Mouse (Mus musculus) midbrain, embryonic 10.5 days (tissue): ENCODE measurements around the gene Olfr419. TPM values are rescaled to one million over a fixed set of nuclear protein-coding genes. Genes with fewer than 3 reads are reported as not detected.

Experiments
- DNase-seq: peaks from one replicate; pipeline ENCODE4 v3.0.0-alpha.2; 2017; ENCODE audit warnings: low spot score
- H3K27ac ChIP-seq: fragments of 300-500 bp; sonication (generic); replicated peaks from 2 replicates; pipeline ENCODE4 v1.5.1; 2016; ENCODE audit warnings: mild to moderate bottlenecking
- H3K27me3 ChIP-seq: fragments of 300-500 bp; sonication (generic); 2 replicates; pipeline ENCODE4 v1.6.1; 2016; ENCODE audit warnings: low read depth, mild to moderate bottlenecking; ENCODE audit not compliant: poor library complexity, severe bottlenecking
- H3K36me3 ChIP-seq: fragments of 300-500 bp; sonication (generic); 2 replicates; pipeline ENCODE4 v1.6.1; 2016; ENCODE audit warnings: mild to moderate bottlenecking, moderate library complexity
- H3K4me1 ChIP-seq: fragments of 300-500 bp; sonication (generic); 2 replicates; pipeline ENCODE4 v1.6.1; 2016
- H3K4me3 ChIP-seq: fragments of 300-500 bp; sonication (generic); 2 replicates; pipeline ENCODE4 v1.5.1; 2016; ENCODE audit warnings: mild to moderate bottlenecking, moderate library complexity
- H3K9me3 ChIP-seq: fragments of 300-500 bp; sonication (generic); replicated peaks from 2 replicates; pipeline ENCODE4 v1.6.1; 2016; ENCODE audit warnings: mild to moderate bottlenecking
- WGBS: fragments of 180-500 bp; shearing (Covaris S2); methylation state at CpG from one replicate; pipeline ENCODE4 v1.1.7; 2016; 5-methylcytosine and 5-hydroxymethylcytosine counted together
- polyA plus RNA-seq: library from polyadenylated mRNA; unstranded; fragments of >200 nt; fragmentation: Nextera tagmentation; extraction: Ambion mirVana; gene quantifications from 2 replicates; pipeline ENCODE4 v1.2.1, GENCODE M21; 2016

Olfr419 gene
- polyA plus RNA-seq, result not detected in 2 replicates

- H3K27ac ChIP-seq, result no peak within 1 kb of the TSS
- WGBS, result 83% methylated on average over 3 of the region's 3 CpGs
Measured at GRCm38 (mm10) chr1:174251961-174252360, at the start of gene Olfr419. TSS of gene Olfr419 (minus strand) at chr1:174252061.

DNA sequence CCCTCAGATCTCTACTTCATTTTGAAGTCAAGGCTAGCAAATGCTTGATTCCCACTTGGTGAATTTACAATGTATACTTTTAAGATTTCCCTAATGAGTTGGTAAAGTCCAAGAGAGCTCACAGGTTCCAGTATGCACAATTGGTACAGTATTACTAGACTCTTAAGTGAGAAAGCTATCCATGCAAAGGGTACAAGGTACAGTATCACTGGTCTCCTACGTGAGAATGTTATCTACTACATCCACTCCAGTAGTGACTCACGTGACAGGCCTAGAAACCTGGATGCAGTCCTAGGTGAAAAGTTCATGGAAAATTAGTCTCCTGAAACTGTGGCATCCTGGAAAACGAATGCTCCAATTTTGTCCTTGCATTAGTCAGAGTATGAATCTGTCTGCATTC is 18.8 kb upstream of the Olfr419 start:
- H3K4me1 ChIP-seq, result no peaks in the 10 kb centered on the region
- H3K9me3 ChIP-seq, result no peaks in the 10 kb centered on the region
- no peak overlapping the region for H3K4me3 ChIP-seq
- no peaks in the 10 kb centered on the region for H3K36me3 ChIP-seq
- no peaks in the 10 kb centered on the region for H3K27me3 ChIP-seq
- H3K27ac ChIP-seq, result no peak overlapping the region
- 90% methylated on average over 3 of the region's 3 CpGs for WGBS
- no peak for DNase-seq

More at GRCm38 (mm10) chr1:174251961-174252360, at the start of gene Olfr419:
- H3K4me1 ChIP-seq, result peaks cover 4% of the 10 kb centered on the region
- no peak for DNase-seq
- H3K27me3 ChIP-seq, result no peaks in the 10 kb centered on the region
- no peaks in the 10 kb centered on the region for H3K9me3 ChIP-seq
- H3K36me3 ChIP-seq, result no peaks in the 10 kb centered on the region
- H3K4me3 ChIP-seq, result no peak within 1 kb of the TSS

DNA sequence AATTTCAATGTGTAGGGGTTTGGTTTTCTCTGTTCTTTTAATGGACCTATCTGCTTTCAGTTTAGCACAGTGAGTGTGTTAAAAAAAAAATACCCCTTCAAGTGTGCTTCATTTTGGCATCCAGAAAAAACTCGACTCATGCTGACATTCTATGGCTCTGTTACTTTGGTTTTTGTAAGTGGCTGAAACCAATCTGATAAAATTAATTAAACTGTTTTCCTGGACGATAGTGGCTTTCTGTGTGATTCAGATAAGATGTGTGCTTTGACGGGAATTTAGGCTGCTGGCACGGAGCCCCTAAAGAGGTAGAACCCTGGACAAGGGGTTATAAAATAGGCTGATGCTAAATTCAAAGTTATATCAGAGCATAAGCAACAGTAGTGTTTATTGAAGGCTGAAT is 17.3 kb upstream of the Olfr419 start:
- Histone ChIP-seq H3K36me3 (no peaks in the 10 kb centered on the region), H3K4me3 (no peak overlapping the region), H3K27ac (no peak overlapping the region), H3K4me1 (no peaks in the 10 kb centered on the region), H3K27me3 (no peaks in the 10 kb centered on the region), H3K9me3 (no peaks in the 10 kb centered on the region)
- 90% methylated on average over 4 of the region's 4 CpGs for WGBS
- no peak for DNase-seq

DNA sequence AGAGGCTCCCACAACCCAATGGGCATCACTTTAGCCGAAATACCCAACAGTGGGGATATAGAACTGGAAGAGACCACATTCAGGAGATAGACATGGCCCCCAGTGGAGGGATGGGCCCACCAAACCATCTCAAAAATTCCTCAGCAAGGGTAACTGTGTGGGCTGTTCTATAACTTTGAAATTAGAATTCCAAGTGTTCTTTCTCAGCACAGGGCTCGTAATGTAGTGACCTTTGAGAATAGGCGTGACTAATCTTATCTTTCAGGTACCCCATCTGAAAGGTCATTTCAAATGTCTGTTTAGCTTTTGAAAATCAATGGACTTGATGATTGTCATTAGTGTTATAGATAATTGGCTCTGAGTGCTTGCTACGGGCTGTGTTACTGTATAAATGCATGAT is 16.0 kb upstream of the Olfr419 start:
- DNase-seq, result no peak
- 84% methylated on average over 4 of the region's 4 CpGs for WGBS
- no peaks in the 10 kb centered on the region for H3K27me3 ChIP-seq
- no peaks in the 10 kb centered on the region for H3K36me3 ChIP-seq
- no peak overlapping the region for H3K27ac ChIP-seq
- H3K9me3 ChIP-seq, result no peaks in the 10 kb centered on the region
- H3K4me1 ChIP-seq, result no peaks in the 10 kb centered on the region
- H3K4me3 ChIP-seq, result no peak overlapping the region

GRCm38 (mm10) chr1:174250376-174250775 is 1.5 kb downstream of the Olfr419 start:
- DNase-seq, result no peak
- WGBS, result 92% methylated on average over 2 of the region's 2 CpGs
- Histone ChIP-seq H3K4me1 (peaks cover 4% of the 10 kb centered on the region), H3K27ac (no peak overlapping the region), H3K27me3 (no peaks in the 10 kb centered on the region), H3K4me3 (no peak overlapping the region), H3K9me3 (no peaks in the 10 kb centered on the region), H3K36me3 (no peaks in the 10 kb centered on the region)

- WGBS, result 90% methylated on average over 6 of the region's 6 CpGs
- peaks cover 4% of the 10 kb centered on the region for H3K4me1 ChIP-seq
- no peak for DNase-seq
- no peaks in the 10 kb centered on the region for H3K9me3 ChIP-seq
- H3K4me3 ChIP-seq, result no peak overlapping the region
- H3K27me3 ChIP-seq, result no peaks in the 10 kb centered on the region
- H3K36me3 ChIP-seq, result no peaks in the 10 kb centered on the region
- no peak overlapping the region for H3K27ac ChIP-seq
Measured at GRCm38 (mm10) chr1:174247170-174247569, 4.7 kb downstream of the Olfr419 start.

- no peak overlapping the region for H3K4me3 ChIP-seq
Measured at GRCm38 (mm10) chr1:174246080-174246479, 5.8 kb downstream of the Olfr419 start.

DNA sequence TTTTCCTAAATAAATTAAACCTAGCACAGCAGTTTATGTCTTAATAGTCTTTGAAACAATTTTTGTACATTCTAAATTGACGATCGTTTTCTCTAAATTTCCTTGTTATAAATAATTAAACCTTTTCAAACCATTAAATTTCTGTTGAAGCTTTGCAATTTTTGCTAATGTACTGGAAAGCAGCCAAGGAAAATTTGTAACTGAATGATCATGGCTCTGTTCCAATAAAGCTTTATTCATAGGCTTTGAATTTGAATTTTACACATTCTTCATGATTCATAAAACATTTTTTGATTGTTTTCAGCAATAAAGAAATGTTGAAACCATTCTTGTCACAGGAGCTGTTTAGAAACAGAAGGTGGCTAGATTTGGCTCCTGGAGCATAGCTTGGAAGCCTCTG is 7.2 kb downstream of the Olfr419 start:
- H3K9me3 ChIP-seq, result no peaks in the 10 kb centered on the region
- H3K4me1 ChIP-seq, result no peaks in the 10 kb centered on the region
- H3K4me3 ChIP-seq, result no peak overlapping the region
- H3K27me3 ChIP-seq, result no peaks in the 10 kb centered on the region
- DNase-seq, result no peak
- H3K36me3 ChIP-seq, result no peaks in the 10 kb centered on the region
- H3K27ac ChIP-seq, result no peak overlapping the region
- 93% methylated on average over 2 of the region's 2 CpGs for WGBS

More at GRCm38 (mm10) chr1:174246080-174246479, 5.8 kb downstream of the Olfr419 start:
- H3K9me3 ChIP-seq, result no peaks in the 10 kb centered on the region
- H3K36me3 ChIP-seq, result no peaks in the 10 kb centered on the region
- DNase-seq, result no peak
- 86% methylated on average over 1 of the region's 1 CpGs for WGBS
- no peak overlapping the region for H3K27ac ChIP-seq
- H3K27me3 ChIP-seq, result no peaks in the 10 kb centered on the region
- peaks cover 4% of the 10 kb centered on the region for H3K4me1 ChIP-seq

DNA sequence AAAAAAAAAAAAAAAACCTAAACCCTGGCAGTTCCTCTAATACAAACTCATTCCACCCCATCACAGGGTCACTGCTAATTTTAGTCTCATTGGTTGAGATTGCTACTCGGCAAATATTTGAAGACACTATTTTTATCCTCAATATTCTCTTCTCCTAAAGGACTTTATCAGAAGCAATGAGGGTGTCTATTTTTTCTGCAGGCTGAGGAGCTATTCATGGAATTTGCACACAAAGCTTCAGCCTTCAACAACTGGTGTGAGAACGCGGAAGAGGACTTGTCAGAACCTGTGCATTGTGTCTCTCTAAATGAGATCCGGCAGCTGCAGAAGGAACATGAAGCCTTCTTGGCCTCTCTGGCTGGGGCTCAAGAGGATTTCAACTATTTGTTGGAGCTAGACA is 11.9 kb downstream of the Olfr419 start:
- no peaks in the 10 kb centered on the region for H3K27me3 ChIP-seq
- no peaks in the 10 kb centered on the region for H3K4me1 ChIP-seq
- DNase-seq, result no peak
- no peak overlapping the region for H3K4me3 ChIP-seq
- no peak overlapping the region for H3K27ac ChIP-seq
- WGBS, result 93% methylated on average over 4 of the region's 4 CpGs
- no peaks in the 10 kb centered on the region for H3K9me3 ChIP-seq
- H3K36me3 ChIP-seq, result no peaks in the 10 kb centered on the region

- Histone ChIP-seq H3K27me3 (no peaks in the 10 kb centered on the region), H3K27ac (no peak overlapping the region), H3K36me3 (no peaks in the 10 kb centered on the region), H3K9me3 (no peaks in the 10 kb centered on the region), H3K4me3 (no peak overlapping the region), H3K4me1 (no peaks in the 10 kb centered on the region)
- 93% methylated on average over 8 of the region's 8 CpGs for WGBS
- DNase-seq, result no peak
Measured at GRCm38 (mm10) chr1:174216528-174217204, 35.2 kb downstream of the Olfr419 start.

DNA sequence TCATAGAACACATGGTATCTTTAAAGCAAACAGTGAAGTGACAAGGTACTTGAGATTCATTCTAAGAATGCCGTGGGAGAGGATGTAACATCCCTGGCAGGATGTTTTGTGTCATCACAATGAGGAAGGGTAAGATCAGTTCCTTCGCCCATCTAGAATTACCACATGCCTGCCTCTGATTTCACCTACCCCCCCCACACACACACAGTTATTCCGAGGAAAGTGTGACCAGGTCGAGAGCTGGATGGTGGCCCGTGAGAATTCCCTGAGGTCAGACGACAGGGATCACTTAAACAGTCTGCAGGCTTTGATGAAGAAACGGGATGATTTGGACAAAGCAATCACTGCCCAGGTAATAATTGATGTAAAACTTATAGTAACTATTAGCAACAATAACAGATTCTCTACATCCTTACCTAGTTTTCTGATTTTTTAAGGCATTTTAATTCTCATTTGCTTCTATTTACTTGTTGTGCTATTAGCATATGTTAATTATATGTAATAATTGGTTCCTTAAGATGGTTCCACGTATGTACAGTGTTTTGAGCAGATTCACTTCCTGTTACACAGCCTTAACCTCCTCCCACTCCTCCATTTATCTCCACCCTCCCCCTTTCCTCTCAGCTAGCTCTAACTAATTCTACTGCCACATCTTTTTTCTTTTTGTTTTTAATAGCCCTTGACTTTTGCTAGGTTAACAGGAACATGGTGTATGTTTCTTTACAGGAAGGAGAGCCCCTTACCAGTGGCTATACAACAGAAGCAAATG is 36.4 kb downstream of the Olfr419 start:
- no peaks in the 10 kb centered on the region for H3K4me1 ChIP-seq
- H3K9me3 ChIP-seq, result no peaks in the 10 kb centered on the region
- WGBS, result 82% methylated on average over 8 of the region's 8 CpGs
- no peak for DNase-seq
- H3K27me3 ChIP-seq, result no peaks in the 10 kb centered on the region
- no peak overlapping the region for H3K4me3 ChIP-seq
- no peaks in the 10 kb centered on the region for H3K36me3 ChIP-seq
- no peak overlapping the region for H3K27ac ChIP-seq

- Histone ChIP-seq H3K27ac (no peak overlapping the region), H3K4me1 (no peaks in the 10 kb centered on the region), H3K9me3 (no peaks in the 10 kb centered on the region), H3K4me3 (no peak overlapping the region), H3K36me3 (no peaks in the 10 kb centered on the region), H3K27me3 (no peaks in the 10 kb centered on the region)
- 93% methylated on average over 5 of the region's 5 CpGs for WGBS
- DNase-seq, result no peak
Measured at GRCm38 (mm10) chr1:174212286-174212685, 39.6 kb downstream of the Olfr419 start.

DNA sequence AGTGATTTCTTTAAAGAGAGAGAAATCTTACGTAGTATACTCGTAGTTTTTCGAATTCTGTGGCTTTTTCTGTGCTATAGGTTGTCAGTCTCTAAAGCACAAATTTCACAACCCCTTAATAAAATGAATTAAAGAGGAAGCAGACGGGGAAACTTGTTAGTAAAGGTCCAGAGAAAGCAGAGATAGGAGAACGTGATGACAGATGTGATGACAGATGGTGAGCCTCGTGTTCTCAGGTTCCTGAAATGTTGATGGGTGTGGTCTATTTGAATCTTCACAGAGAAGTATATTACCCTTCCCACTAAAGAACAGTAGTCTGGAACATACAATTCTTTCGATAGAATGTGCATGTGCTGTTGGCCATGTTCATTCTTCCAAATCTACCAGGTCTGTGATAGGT is 47.2 kb downstream of the Olfr419 start:
- Histone ChIP-seq H3K36me3 (no peaks in the 10 kb centered on the region), H3K27me3 (no peaks in the 10 kb centered on the region), H3K9me3 (no peaks in the 10 kb centered on the region), H3K4me3 (no peak overlapping the region), H3K27ac (no peak overlapping the region), H3K4me1 (no peaks in the 10 kb centered on the region)
- no peak for DNase-seq
- WGBS, result 88% methylated on average over 7 of the region's 7 CpGs
